Mouse (Mus musculus): Measurements from ENCODE around the gene Hrasls5. TPM values are rescaled to one million over a fixed set of nuclear protein-coding genes. Genes with fewer than 3 reads are reported as not detected.
A peak's percentile ranks its signal among the peaks of the same experiment; 100 is the strongest.

The Hrasls5 gene
- total and polyA plus RNA-seq, 2 experiments, result not detected

- H3K27ac ChIP-seq (replicated peaks; ENCODE audit: insufficient read depth, low read depth, low read length), result no peak overlapping the region
- H3K4me1 ChIP-seq (ENCODE audit: control insufficient read depth, insufficient read depth, low read length), result no peaks in the 10 kb centered on the region
- DNase-seq (ENCODE audit: extremely low read depth, low read depth, low spot score), result no peak
- no peaks in the 10 kb centered on the region for H3K79me2 ChIP-seq (ENCODE audit: control insufficient read depth, insufficient read depth, low read length)
- H3K27me3 ChIP-seq (ENCODE audit: control insufficient read depth, insufficient read depth, low read length), result no peaks in the 10 kb centered on the region
- no peak overlapping the region for H3K4me3 ChIP-seq (ENCODE audit: insufficient read depth, low read depth, low read length)
- H3K36me3 ChIP-seq (ENCODE audit: control insufficient read depth, insufficient read depth, low read length), result no peaks in the 10 kb centered on the region
- no peak for TF ChIP-seq POLR2A (IDR thresholded peaks at IDR 0.05; ENCODE audit: extremely low read depth, insufficient read depth, low read length)
- TF ChIP-seq CTCF (IDR thresholded peaks at IDR 0.05; ENCODE audit: low read depth, low read length), result no peak
- 87% methylated on average over 5 of the region's 5 CpGs for WGBS
- no peak overlapping the region for H3K9ac ChIP-seq (ENCODE audit: low read depth, low read length)
These were observed 42.7 kb upstream of the Hrasls5 start for GRCm38 (mm10) chr19:7569650-7570049.

- no peak overlapping the region for H3K27ac ChIP-seq (replicated peaks; ENCODE audit: insufficient read depth, low read depth, low read length)
- no peak overlapping the region for H3K4me3 ChIP-seq (ENCODE audit: insufficient read depth, low read depth, low read length)
- H3K27me3 ChIP-seq (ENCODE audit: control insufficient read depth, insufficient read depth, low read length), result no peaks in the 10 kb centered on the region
- no peaks in the 10 kb centered on the region for H3K79me2 ChIP-seq (ENCODE audit: control insufficient read depth, insufficient read depth, low read length)
- DNase-seq (ENCODE audit: extremely low read depth, low read depth, low spot score), result no peak
- H3K9ac ChIP-seq (ENCODE audit: low read depth, low read length), result no peak overlapping the region
- TF ChIP-seq CTCF (IDR thresholded peaks at IDR 0.05; ENCODE audit: low read depth, low read length) (no peak), POLR2A (IDR thresholded peaks at IDR 0.05; ENCODE audit: extremely low read depth, insufficient read depth, low read length) (no peak)
- peaks cover 7% of the 10 kb centered on the region; the same call in 1 of the 2 replicates for H3K4me1 ChIP-seq (ENCODE audit: control insufficient read depth, insufficient read depth, low read length)
- no peaks in the 10 kb centered on the region for H3K36me3 ChIP-seq (ENCODE audit: control insufficient read depth, insufficient read depth, low read length)
- WGBS, result 96% methylated on average over 1 of the region's 1 CpGs
These were observed 36.2 kb upstream of the Hrasls5 start for GRCm38 (mm10) chr19:7576180-7576579.

- Histone ChIP-seq H3K9ac (ENCODE audit: low read depth, low read length) (no peak overlapping the region), H3K27me3 (ENCODE audit: control insufficient read depth, insufficient read depth, low read length) (no peaks in the 10 kb centered on the region), H3K4me3 (ENCODE audit: insufficient read depth, low read depth, low read length) (no peak overlapping the region), H3K27ac (replicated peaks; ENCODE audit: insufficient read depth, low read depth, low read length) (no peak overlapping the region), H3K36me3 (ENCODE audit: control insufficient read depth, insufficient read depth, low read length) (no peaks in the 10 kb centered on the region), H3K4me1 (ENCODE audit: control insufficient read depth, insufficient read depth, low read length) (peaks cover 8% of the 10 kb centered on the region; the same call in 1 of the 2 replicates), H3K79me2 (ENCODE audit: control insufficient read depth, insufficient read depth, low read length) (no peaks in the 10 kb centered on the region)
- no peak for TF ChIP-seq CTCF (IDR thresholded peaks at IDR 0.05; ENCODE audit: low read depth, low read length)
- no peak for TF ChIP-seq POLR2A (IDR thresholded peaks at IDR 0.05; ENCODE audit: extremely low read depth, insufficient read depth, low read length)
- no peak for DNase-seq (ENCODE audit: extremely low read depth, low read depth, low spot score)
- WGBS, result 82% methylated on average over 3 of the region's 3 CpGs
These were observed 34.6 kb upstream of the Hrasls5 start for GRCm38 (mm10) chr19:7577710-7578109.

GRCm38 (mm10) chr19:7581042-7581441 lies 31.3 kb upstream of the Hrasls5 start:
- Histone ChIP-seq H3K79me2 (ENCODE audit: control insufficient read depth, insufficient read depth, low read length) (no peaks in the 10 kb centered on the region), H3K27ac (replicated peaks; ENCODE audit: insufficient read depth, low read depth, low read length) (no peak overlapping the region), H3K4me1 (ENCODE audit: control insufficient read depth, insufficient read depth, low read length) (peaks cover 8% of the 10 kb centered on the region; the same call in 1 of the 2 replicates), H3K4me3 (ENCODE audit: insufficient read depth, low read depth, low read length) (no peak overlapping the region), H3K36me3 (ENCODE audit: control insufficient read depth, insufficient read depth, low read length) (no peaks in the 10 kb centered on the region; the same call in 1 of the 2 replicates), H3K9ac (ENCODE audit: low read depth, low read length) (no peak overlapping the region), H3K27me3 (ENCODE audit: control insufficient read depth, insufficient read depth, low read length) (no peaks in the 10 kb centered on the region)
- TF ChIP-seq POLR2A (IDR thresholded peaks at IDR 0.05; ENCODE audit: extremely low read depth, insufficient read depth, low read length) (no peak), CTCF (IDR thresholded peaks at IDR 0.05; ENCODE audit: low read depth, low read length) (no peak)
- DNase-seq (ENCODE audit: extremely low read depth, low read depth, low spot score), result peak; percentile 51
- WGBS, result 6% methylated on average over 5 of the region's 5 CpGs

- Histone ChIP-seq H3K9ac (ENCODE audit: low read depth, low read length) (no peak overlapping the region), H3K27me3 (ENCODE audit: control insufficient read depth, insufficient read depth, low read length) (no peaks in the 10 kb centered on the region), H3K4me3 (ENCODE audit: insufficient read depth, low read depth, low read length) (no peak overlapping the region), H3K79me2 (ENCODE audit: control insufficient read depth, insufficient read depth, low read length) (no peaks in the 10 kb centered on the region), H3K36me3 (ENCODE audit: control insufficient read depth, insufficient read depth, low read length) (no peaks in the 10 kb centered on the region; the same call in 1 of the 2 replicates), H3K4me1 (ENCODE audit: control insufficient read depth, insufficient read depth, low read length) (peaks cover 8% of the 10 kb centered on the region; the same call in 1 of the 2 replicates), H3K27ac (replicated peaks; ENCODE audit: insufficient read depth, low read depth, low read length) (no peak overlapping the region)
- WGBS, result 86% methylated on average over 7 of the region's 7 CpGs
- DNase-seq (ENCODE audit: extremely low read depth, low read depth, low spot score), result peak; percentile 13
- TF ChIP-seq CTCF (IDR thresholded peaks at IDR 0.05; ENCODE audit: low read depth, low read length), result no peak
- no peak for TF ChIP-seq POLR2A (IDR thresholded peaks at IDR 0.05; ENCODE audit: extremely low read depth, insufficient read depth, low read length)
These were observed 29.2 kb upstream of the Hrasls5 start for GRCm38 (mm10) chr19:7583101-7583500.

GRCm38 (mm10) chr19:7583599-7583998 lies 28.7 kb upstream of the Hrasls5 start:
- WGBS, result 81% methylated on average over 3 of the region's 3 CpGs
- DNase-seq (ENCODE audit: extremely low read depth, low read depth, low spot score), result no peak
- Histone ChIP-seq H3K4me3 (ENCODE audit: insufficient read depth, low read depth, low read length) (no peak overlapping the region), H3K9ac (ENCODE audit: low read depth, low read length) (no peak overlapping the region), H3K27ac (replicated peaks; ENCODE audit: insufficient read depth, low read depth, low read length) (no peak overlapping the region), H3K36me3 (ENCODE audit: control insufficient read depth, insufficient read depth, low read length) (no peaks in the 10 kb centered on the region; the same call in 1 of the 2 replicates), H3K79me2 (ENCODE audit: control insufficient read depth, insufficient read depth, low read length) (no peaks in the 10 kb centered on the region), H3K27me3 (ENCODE audit: control insufficient read depth, insufficient read depth, low read length) (no peaks in the 10 kb centered on the region), H3K4me1 (ENCODE audit: control insufficient read depth, insufficient read depth, low read length) (peaks cover 8% of the 10 kb centered on the region; the same call in 1 of the 2 replicates)
- TF ChIP-seq CTCF (IDR thresholded peaks at IDR 0.05; ENCODE audit: low read depth, low read length) (no peak), POLR2A (IDR thresholded peaks at IDR 0.05; ENCODE audit: extremely low read depth, insufficient read depth, low read length) (no peak)

Measured in liver, adult 2 months (tissue).